Mouse (Mus musculus): ENCODE data around the gene Scube1. TPM values are rescaled to one million over a fixed set of nuclear protein-coding genes. Genes with fewer than 3 reads are reported as not detected.

Scube1 gene
- polyA plus RNA-seq, 1 experiment from 2014 or later, result 3.0 TPM

- ATAC-seq (replicated peaks; ENCODE audit: low FRiP score, low read depth) (no peak), DNase-seq (ENCODE audit: low spot score) (no peak)
- Histone ChIP-seq H3K4me1 (replicated peaks; ENCODE audit: insufficient read depth, low read length) (no peaks in the 10 kb centered on the region), H3K4me3 (replicated peaks; ENCODE audit: low read depth, low read length) (no peak overlapping the region), H3K9ac (ENCODE audit: low read depth, low read length) (no peak overlapping the region), H3K4me2 (ENCODE audit: low read length) (no peak overlapping the region), H3K9me3 (replicated peaks; ENCODE audit: low read length) (no peaks in the 10 kb centered on the region), H3K27me3 (ENCODE audit: insufficient read depth, low read length) (no peaks in the 10 kb centered on the region), H3K36me3 (ENCODE audit: insufficient read depth, low read length) (no peaks in the 10 kb centered on the region), H3K27ac (no peak overlapping the region)
- TF ChIP-seq CTCF (IDR thresholded peaks at IDR 0.05; ENCODE audit: low read depth), result no peak
- WGBS, result 64% methylated on average over 4 of the region's 4 CpGs
Observed at GRCm38 (mm10) chr15:83601185-83601584, 123.6 kb downstream of the Scube1 start.

GRCm38 (mm10) chr15:83596833-83597232 is 128.0 kb downstream of the Scube1 start:
- no peak for ATAC-seq (replicated peaks; ENCODE audit: low FRiP score, low read depth)
- DNase-seq (ENCODE audit: low spot score), result no peak
- TF ChIP-seq CTCF (IDR thresholded peaks at IDR 0.05; ENCODE audit: low read depth), result no peak
- Histone ChIP-seq H3K4me1 (replicated peaks; ENCODE audit: insufficient read depth, low read length) (peaks cover 12% of the 10 kb centered on the region), H3K36me3 (ENCODE audit: insufficient read depth, low read length) (no peaks in the 10 kb centered on the region), H3K4me2 (ENCODE audit: low read length) (no peak overlapping the region), H3K9ac (ENCODE audit: low read depth, low read length) (no peak overlapping the region), H3K9me3 (replicated peaks; ENCODE audit: low read length) (no peaks in the 10 kb centered on the region), H3K4me3 (replicated peaks; ENCODE audit: low read depth, low read length) (no peak overlapping the region), H3K27ac (no peak overlapping the region), H3K27me3 (ENCODE audit: insufficient read depth, low read length) (no peaks in the 10 kb centered on the region)
- WGBS, result 89% methylated on average over 4 of the region's 4 CpGs

GRCm38 (mm10) chr15:83595364-83595711 is 129.5 kb downstream of the Scube1 start:
- no peak for DNase-seq (ENCODE audit: low spot score)
- peak overlapping the region; percentile 63; the same call in 1 of the 2 replicates for H3K9ac ChIP-seq (ENCODE audit: low read depth, low read length)
- H3K4me3 ChIP-seq (replicated peaks; ENCODE audit: low read depth, low read length), result peak overlapping the region; percentile 58
- no peak for TF ChIP-seq CTCF (IDR thresholded peaks at IDR 0.05; ENCODE audit: low read depth)
- H3K27me3 ChIP-seq (ENCODE audit: insufficient read depth, low read length), result no peaks in the 10 kb centered on the region
- no peak for ATAC-seq (replicated peaks; ENCODE audit: low FRiP score, low read depth)
- no peak overlapping the region for H3K27ac ChIP-seq
- peaks cover 4% of the 10 kb centered on the region; the same call in 1 of the 2 replicates for H3K36me3 ChIP-seq (ENCODE audit: insufficient read depth, low read length)
- WGBS, result 34% methylated on average over 7 of the region's 7 CpGs
- H3K9me3 ChIP-seq (replicated peaks; ENCODE audit: low read length), result no peaks in the 10 kb centered on the region
- H3K4me1 ChIP-seq (replicated peaks; ENCODE audit: insufficient read depth, low read length), result peaks cover 12% of the 10 kb centered on the region
- peak overlapping the region; percentile 57 for H3K4me2 ChIP-seq (ENCODE audit: low read length)

- Histone ChIP-seq H3K36me3 (ENCODE audit: insufficient read depth, low read length) (peaks cover 4% of the 10 kb centered on the region; the same call in 1 of the 2 replicates), H3K4me3 (replicated peaks; ENCODE audit: low read depth, low read length) (peak within 1 kb of the TSS; percentile 58), H3K27me3 (ENCODE audit: insufficient read depth, low read length) (no peaks in the 10 kb centered on the region), H3K4me1 (replicated peaks; ENCODE audit: insufficient read depth, low read length) (peaks cover 12% of the 10 kb centered on the region), H3K9ac (ENCODE audit: low read depth, low read length) (peak within 1 kb of the TSS; percentile 63), H3K9me3 (replicated peaks; ENCODE audit: low read length) (no peaks in the 10 kb centered on the region), H3K27ac (no peak within 1 kb of the TSS), H3K4me2 (ENCODE audit: low read length) (peak within 1 kb of the TSS; percentile 57)
- under 1% methylated on average over 68 of the region's 68 CpGs for WGBS
- DNase-seq (ENCODE audit: low spot score), result peak; percentile 98
- peak; percentile 12; the same call in 1 of the 2 replicates for TF ChIP-seq CTCF (IDR thresholded peaks at IDR 0.05; ENCODE audit: low read depth)
- peak; percentile 90 for ATAC-seq (replicated peaks; ENCODE audit: low FRiP score, low read depth)
Observed at GRCm38 (mm10) chr15:83594513-83595363, 130.1 kb downstream of the Scube1 start, which contains the start of gene Ttll12. TSS of gene Ttll12 (minus strand) at chr15:83595157.

- Histone ChIP-seq H3K27ac (no peak overlapping the region), H3K27me3 (ENCODE audit: insufficient read depth, low read length) (no peaks in the 10 kb centered on the region), H3K9me3 (replicated peaks; ENCODE audit: low read length) (no peaks in the 10 kb centered on the region), H3K36me3 (ENCODE audit: insufficient read depth, low read length) (peaks cover 4% of the 10 kb centered on the region; the same call in 1 of the 2 replicates), H3K4me1 (replicated peaks; ENCODE audit: insufficient read depth, low read length) (peaks cover 12% of the 10 kb centered on the region), H3K4me2 (ENCODE audit: low read length) (peak overlapping the region; percentile 57), H3K9ac (ENCODE audit: low read depth, low read length) (peak overlapping the region; percentile 63), H3K4me3 (replicated peaks; ENCODE audit: low read depth, low read length) (peak overlapping the region; percentile 58)
- DNase-seq (ENCODE audit: low spot score) (peak; percentile 48), ATAC-seq (replicated peaks; ENCODE audit: low FRiP score, low read depth) (peak; percentile 33; the same call in 1 of the 2 replicates)
- 9% methylated on average over 19 of the region's 19 CpGs for WGBS
- TF ChIP-seq CTCF (IDR thresholded peaks at IDR 0.05; ENCODE audit: low read depth), result no peak
Observed at GRCm38 (mm10) chr15:83593702-83594512, 130.9 kb downstream of the Scube1 start.

- Histone ChIP-seq H3K4me1 (replicated peaks; ENCODE audit: insufficient read depth, low read length) (peaks cover 12% of the 10 kb centered on the region), H3K27ac (no peak overlapping the region), H3K9ac (ENCODE audit: low read depth, low read length) (no peak overlapping the region), H3K9me3 (replicated peaks; ENCODE audit: low read length) (no peaks in the 10 kb centered on the region), H3K4me2 (ENCODE audit: low read length) (peak overlapping the region; percentile 57; the same call in 1 of the 2 replicates), H3K36me3 (ENCODE audit: insufficient read depth, low read length) (peaks cover 7% of the 10 kb centered on the region; the same call in 1 of the 2 replicates), H3K4me3 (replicated peaks; ENCODE audit: low read depth, low read length) (no peak overlapping the region), H3K27me3 (ENCODE audit: insufficient read depth, low read length) (no peaks in the 10 kb centered on the region)
- TF ChIP-seq CTCF (IDR thresholded peaks at IDR 0.05; ENCODE audit: low read depth), result no peak
- DNase-seq (ENCODE audit: low spot score), result no peak
- ATAC-seq (replicated peaks; ENCODE audit: low FRiP score, low read depth), result no peak
Observed at GRCm38 (mm10) chr15:83593189-83593585, 131.6 kb downstream of the Scube1 start.

Measured in kidney, postnatal 0 days (tissue).